Mouse (Mus musculus) hindbrain, embryonic 11.5 days (tissue): ENCODE measurements around the gene Dnajc22. TPM values are rescaled to one million over a fixed set of nuclear protein-coding genes. Genes with fewer than 3 reads are reported as not detected.

Experiments
- ATAC-seq: fragments of 200-750 bp; cut with Nextera tagmentation; 2 replicates; pipeline ENCODE4 v1.8.0; 2017; ENCODE audit warnings: mild to moderate bottlenecking, moderate TSS enrichment, moderate library complexity; ENCODE audit not compliant: low FRiP score
- DNase-seq: peaks from one replicate; pipeline ENCODE4 v3.0.0-alpha.2; 2015; ENCODE audit warnings: low spot score
- H3K27ac ChIP-seq: fragments of 300-500 bp; sonication (generic); 2 replicates; pipeline ENCODE4 v1.5.1; 2014; ENCODE audit warnings: mild to moderate bottlenecking, low read depth, low read length
- H3K27me3 ChIP-seq: fragments of 300-500 bp; sonication (generic); 2 replicates; pipeline ENCODE4 v1.6.1; 2014; ENCODE audit warnings: mild to moderate bottlenecking, low read length, moderate library complexity, mixed read lengths; ENCODE audit not compliant: control insufficient read depth, insufficient read depth
- H3K36me3 ChIP-seq: fragments of 300-500 bp; sonication (generic); 2 replicates; pipeline ENCODE4 v1.6.1; 2014; ENCODE audit warnings: mild to moderate bottlenecking, low read length, moderate library complexity, mixed read lengths; ENCODE audit not compliant: control insufficient read depth, insufficient read depth
- H3K4me1 ChIP-seq: fragments of 300-500 bp; sonication (generic); replicated peaks from 2 replicates; pipeline ENCODE4 v1.6.1; 2014; ENCODE audit warnings: low read length, mixed read lengths; ENCODE audit not compliant: control insufficient read depth, insufficient read depth
- H3K4me2 ChIP-seq: fragments of 300-500 bp; sonication (generic); replicated peaks from 2 replicates; pipeline ENCODE4 v1.6.1; 2014; ENCODE audit warnings: mild to moderate bottlenecking, low read depth, low read length
- H3K4me3 ChIP-seq: fragments of 300-500 bp; sonication (generic); 2 replicates; pipeline ENCODE4 v1.5.1; 2014; ENCODE audit warnings: low read depth, low read length
- H3K9ac ChIP-seq: fragments of 300-500 bp; sonication (generic); 2 replicates; pipeline ENCODE4 v1.6.1; 2014; ENCODE audit warnings: low read depth, low read length
- H3K9me3 ChIP-seq: fragments of 300-500 bp; sonication (generic); 2 replicates; pipeline ENCODE4 v1.6.1; 2016; ENCODE audit warnings: low read length; ENCODE audit not compliant: control insufficient read depth
- WGBS: fragments of 180-500 bp; shearing (Covaris S2); extraction: QIAGEN DNeasy Blood & Tissue Kit; methylation state at CpG from one replicate; pipeline ENCODE4 v1.1.7; 2014; 5-methylcytosine and 5-hydroxymethylcytosine counted together
- polyA plus RNA-seq: library from polyadenylated mRNA; unstranded; fragments of >200 nt; fragmentation: Nextera tagmentation; extraction: Ambion mirVana; gene quantifications from 2 replicates; pipeline ENCODE4 v1.2.1, GENCODE M21; 2014

Gene Dnajc22
- polyA plus RNA-seq, 1 experiment from 2014 or later, result 3.3 TPM

- no peak overlapping the region for H3K4me3 ChIP-seq
- no peak overlapping the region for H3K4me2 ChIP-seq
- DNase-seq, result no peak
- H3K9ac ChIP-seq, result no peak overlapping the region
- no peaks in the 10 kb centered on the region for H3K9me3 ChIP-seq
- H3K27ac ChIP-seq, result no peak overlapping the region
- 88% methylated on average over 16 of the region's 16 CpGs for WGBS
- no peaks in the 10 kb centered on the region for H3K4me1 ChIP-seq
- no peak for ATAC-seq
- 0 out of 2 replicates have a peak, but pooled peaks cover 3% of the 10 kb centered on the region for H3K36me3 ChIP-seq
- H3K27me3 ChIP-seq, result peaks cover 40% of the 10 kb centered on the region
Measured at GRCm38 (mm10) chr15:99082840-99083239, 10.1 kb upstream of the Dnajc22 start.

- WGBS, result 68% methylated on average over 9 of the region's 9 CpGs
- Histone ChIP-seq H3K27me3 (peaks cover 45% of the 10 kb centered on the region), H3K9ac (no peak overlapping the region), H3K4me3 (no peak overlapping the region), H3K9me3 (no peaks in the 10 kb centered on the region), H3K4me2 (no peak overlapping the region), H3K27ac (no peak overlapping the region), H3K36me3 (no peaks in the 10 kb centered on the region), H3K4me1 (peaks cover 2% of the 10 kb centered on the region)
- DNase-seq (peak; percentile 64), ATAC-seq (no peak)
Measured at GRCm38 (mm10) chr15:99083258-99083657, 9.7 kb upstream of the Dnajc22 start.

GRCm38 (mm10) chr15:99083867-99084557 lies 9.0 kb upstream of the Dnajc22 start:
- DNase-seq (peak; percentile 36), ATAC-seq (no peak)
- Histone ChIP-seq H3K4me2 (peak overlapping the region; percentile 25), H3K27ac (no peak overlapping the region), H3K27me3 (peaks cover 52% of the 10 kb centered on the region), H3K9me3 (no peaks in the 10 kb centered on the region), H3K4me1 (peaks cover 10% of the 10 kb centered on the region), H3K4me3 (no peak overlapping the region), H3K36me3 (no peaks in the 10 kb centered on the region), H3K9ac (no peak overlapping the region)
- WGBS, result 11% methylated on average over 11 of the region's 11 CpGs

- Histone ChIP-seq H3K27ac (no peak overlapping the region), H3K4me3 (no peak overlapping the region), H3K9me3 (no peaks in the 10 kb centered on the region), H3K36me3 (no peaks in the 10 kb centered on the region), H3K4me2 (peak overlapping the region; percentile 25), H3K27me3 (peaks cover 57% of the 10 kb centered on the region), H3K4me1 (peaks cover 13% of the 10 kb centered on the region), H3K9ac (no peak overlapping the region)
- ATAC-seq, result no peak
- DNase-seq, result no peak
- 7% methylated on average over 19 of the region's 19 CpGs for WGBS
Measured at GRCm38 (mm10) chr15:99084618-99085017, 8.4 kb upstream of the Dnajc22 start.

GRCm38 (mm10) chr15:99085997-99086396 lies 7.0 kb upstream of the Dnajc22 start:
- Histone ChIP-seq H3K9me3 (no peaks in the 10 kb centered on the region), H3K4me1 (peaks cover 15% of the 10 kb centered on the region), H3K4me3 (peak overlapping the region; percentile 7; the same call in 1 of the 2 replicates), H3K9ac (no peak overlapping the region), H3K27me3 (peaks cover 63% of the 10 kb centered on the region), H3K27ac (no peak overlapping the region), H3K4me2 (no peak overlapping the region; the same call in 1 of the 2 replicates), H3K36me3 (no peaks in the 10 kb centered on the region)
- DNase-seq (no peak), ATAC-seq (no peak)
- WGBS, result 77% methylated on average over 4 of the region's 4 CpGs

- peaks cover 15% of the 10 kb centered on the region for H3K4me1 ChIP-seq
- no peak; the same call in 1 of the 2 replicates for ATAC-seq
- WGBS, result 9% methylated on average over 57 of the region's 60 CpGs
- DNase-seq, result peak; percentile 77
- H3K27me3 ChIP-seq, result peaks cover 71% of the 10 kb centered on the region
- peak within 1 kb of the TSS; percentile 45 for H3K4me2 ChIP-seq
- H3K27ac ChIP-seq, result peak within 1 kb of the TSS; percentile 65
- peak within 1 kb of the TSS; percentile 13 for H3K4me3 ChIP-seq
- H3K9ac ChIP-seq, result peak within 1 kb of the TSS; percentile 3; the same call in 1 of the 2 replicates
- H3K9me3 ChIP-seq, result no peaks in the 10 kb centered on the region
- no peaks in the 10 kb centered on the region for H3K36me3 ChIP-seq
Measured at GRCm38 (mm10) chr15:99087253-99088075, 5.5 kb upstream of the Dnajc22 start, which contains the start of gene C1ql4. TSS of gene C1ql4 (minus strand) at chr15:99087817.

GRCm38 (mm10) chr15:99088292-99088691 lies 4.7 kb upstream of the Dnajc22 start:
- H3K4me3 ChIP-seq, result peak overlapping the region; percentile 13
- ATAC-seq (peak; percentile 50; the same call in 1 of the 2 replicates), DNase-seq (peak; percentile 92)
- peak overlapping the region; percentile 45 for H3K4me2 ChIP-seq
- H3K36me3 ChIP-seq, result no peaks in the 10 kb centered on the region
- H3K9ac ChIP-seq, result 0 out of 2 replicates have a peak overlapping the region, but pooled peaks have one; percentile 3
- H3K27ac ChIP-seq, result peak overlapping the region; percentile 65
- H3K4me1 ChIP-seq, result peaks cover 18% of the 10 kb centered on the region
- H3K27me3 ChIP-seq, result peaks cover 71% of the 10 kb centered on the region
- H3K9me3 ChIP-seq, result no peaks in the 10 kb centered on the region
- WGBS, result under 1% methylated on average over 23 of the region's 27 CpGs

GRCm38 (mm10) chr15:99089069-99089468 lies 3.9 kb upstream of the Dnajc22 start:
- Histone ChIP-seq H3K9ac (no peak overlapping the region), H3K4me3 (no peak overlapping the region), H3K27ac (peak overlapping the region; percentile 69; the same call in 1 of the 2 replicates), H3K4me1 (peaks cover 21% of the 10 kb centered on the region), H3K9me3 (no peaks in the 10 kb centered on the region), H3K4me2 (peak overlapping the region; percentile 45; the same call in 1 of the 2 replicates), H3K36me3 (no peaks in the 10 kb centered on the region), H3K27me3 (peaks cover 64% of the 10 kb centered on the region)
- ATAC-seq, result no peak
- peak; percentile 54 for DNase-seq
- WGBS, result 7% methylated on average over 14 of the region's 14 CpGs
